Mouse (Mus musculus): ENCODE measurements around the gene Vamp2.
A peak's percentile ranks its signal among the peaks of the same experiment; 100 is the strongest.

The Vamp2 gene

GRCm38 (mm10) chr11:69099915-69100345 lies 11.6 kb downstream of the Vamp2 start:
- peak; percentile 95 for DNase-seq

GRCm38 (mm10) chr11:69100639-69101360 lies 12.5 kb downstream of the Vamp2 start:
- DNase-seq, result no peak

DNA sequence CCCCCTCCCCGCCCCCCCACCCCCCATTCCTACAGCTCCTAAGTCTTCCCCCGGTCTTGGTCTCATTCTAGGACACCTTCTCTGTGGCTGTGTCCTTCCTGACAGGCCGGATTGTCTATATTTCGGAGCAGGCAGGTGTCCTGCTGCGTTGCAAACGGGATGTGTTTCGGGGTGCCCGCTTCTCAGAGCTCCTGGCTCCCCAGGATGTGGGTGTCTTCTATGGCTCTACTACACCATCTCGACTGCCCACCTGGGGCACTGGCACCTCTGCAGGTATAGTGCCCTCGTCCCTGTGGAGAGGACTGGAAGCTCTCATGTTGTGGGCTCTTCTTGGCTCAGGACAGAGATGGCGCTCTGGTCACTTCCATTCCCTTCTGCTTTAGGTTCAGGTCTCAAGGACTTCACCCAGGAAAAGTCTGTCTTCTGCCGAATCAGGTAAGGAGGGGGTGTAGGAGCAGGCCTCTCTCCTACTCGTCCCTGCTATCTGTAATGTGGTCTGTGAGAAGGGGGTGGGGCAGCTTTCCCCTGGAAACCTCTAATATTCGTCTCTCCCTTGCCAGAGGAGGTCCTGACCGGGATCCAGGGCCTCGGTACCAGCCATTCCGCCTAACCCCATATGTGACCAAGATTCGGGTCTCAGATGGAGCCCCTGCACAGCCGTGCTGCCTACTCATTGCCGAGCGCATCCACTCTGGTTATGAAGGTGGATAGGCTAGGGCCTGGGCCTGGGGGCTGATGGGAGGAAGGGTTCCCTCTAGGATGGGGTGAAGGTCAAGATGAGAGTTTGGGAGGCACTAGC lies 13.5 kb downstream of the Vamp2 start:
- no peak for DNase-seq

GRCm38 (mm10) chr11:69102403-69102725 lies 14.1 kb downstream of the Vamp2 start:
- DNase-seq, result no peak

DNA sequence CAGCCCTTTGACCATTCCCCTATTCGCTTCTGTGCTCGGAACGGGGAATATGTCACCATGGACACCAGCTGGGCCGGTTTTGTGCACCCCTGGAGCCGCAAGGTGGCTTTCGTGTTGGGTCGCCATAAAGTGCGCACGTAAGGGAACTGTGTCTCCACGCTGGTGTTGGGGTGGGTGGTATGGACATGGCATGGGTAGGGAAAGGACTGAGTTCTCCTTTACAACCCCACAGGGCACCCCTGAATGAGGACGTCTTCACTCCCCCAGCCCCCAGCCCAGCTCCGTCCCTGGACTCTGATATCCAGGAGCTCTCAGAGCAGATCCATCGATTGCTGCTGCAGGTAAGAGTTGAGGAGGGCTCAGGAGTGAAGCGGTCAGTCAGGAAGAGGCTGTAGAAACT lies 14.8 kb downstream of the Vamp2 start:
- DNase-seq, result no peak

- no peak for DNase-seq
Measured at GRCm38 (mm10) chr11:69103531-69104435, 15.5 kb downstream of the Vamp2 start.

- DNase-seq, result no peak
Measured at GRCm38 (mm10) chr11:69104487-69104886, 16.2 kb downstream of the Vamp2 start.

DNA sequence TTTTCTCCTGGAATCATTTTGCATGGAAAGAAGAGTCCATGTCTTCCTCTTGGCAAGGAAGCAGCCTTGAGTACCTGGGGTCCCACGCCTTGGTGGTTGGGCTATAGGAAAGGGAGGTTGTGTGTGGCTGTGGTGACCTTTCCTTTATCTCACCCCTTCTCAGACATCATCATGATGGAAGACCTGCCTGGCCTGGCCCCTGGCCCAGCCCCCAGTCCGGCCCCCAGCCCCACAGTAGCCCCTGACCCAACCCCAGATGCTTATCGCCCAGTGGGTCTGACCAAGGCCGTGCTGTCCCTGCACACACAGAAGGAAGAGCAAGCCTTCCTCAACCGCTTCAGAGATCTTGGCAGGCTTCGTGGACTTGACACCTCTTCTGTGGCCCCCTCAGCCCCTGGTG lies 16.9 kb downstream of the Vamp2 start:
- no peak for DNase-seq

- DNase-seq, result no peak
Measured at GRCm38 (mm10) chr11:69105796-69106195, 17.5 kb downstream of the Vamp2 start.

GRCm38 (mm10) chr11:69106299-69106698 lies 18.0 kb downstream of the Vamp2 start:
- no peak for DNase-seq

DNA sequence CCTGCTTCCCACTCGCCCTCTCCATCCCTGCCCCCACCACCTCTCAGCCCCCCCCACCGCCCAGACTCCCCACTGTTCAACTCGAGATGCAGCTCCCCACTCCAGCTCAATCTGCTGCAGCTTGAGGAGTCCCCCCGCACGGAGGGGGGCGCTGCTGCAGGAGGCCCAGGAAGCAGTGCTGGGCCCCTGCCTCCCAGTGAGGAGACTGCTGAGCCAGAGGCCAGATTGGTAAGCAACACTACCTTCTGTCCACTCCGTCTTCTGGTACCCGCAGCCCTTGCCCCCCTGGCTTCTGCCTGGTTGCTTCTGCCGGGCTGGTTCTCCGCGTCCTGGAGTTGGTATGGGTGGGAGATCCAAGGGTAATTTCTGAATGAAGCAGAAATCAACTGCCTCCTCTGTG lies 18.6 kb downstream of the Vamp2 start:
- DNase-seq, result no peak

GRCm38 (mm10) chr11:69107676-69108075 lies 19.4 kb downstream of the Vamp2 start:
- DNase-seq, result no peak

DNA sequence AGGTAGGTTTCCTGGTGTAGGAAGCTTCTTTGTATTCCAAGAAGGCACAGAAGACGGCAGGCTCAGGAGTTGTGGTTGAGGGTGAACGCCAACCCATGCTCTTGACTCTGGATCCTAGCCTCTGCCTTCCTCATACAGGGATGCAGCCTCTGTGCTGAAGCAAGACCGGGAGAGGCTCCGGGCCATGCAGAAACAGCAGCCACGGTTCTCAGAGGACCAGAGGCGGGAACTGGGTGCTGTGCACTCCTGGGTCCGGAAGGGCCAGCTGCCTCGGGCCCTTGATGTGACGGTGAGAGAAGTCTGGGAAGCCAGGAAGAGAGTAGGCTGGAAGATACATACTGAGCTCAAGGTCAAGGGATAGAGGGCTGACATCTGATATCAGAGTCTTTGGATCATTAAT lies 19.9 kb downstream of the Vamp2 start:
- DNase-seq, result no peak

GRCm38 (mm10) chr11:69109032-69109900 lies 21.0 kb downstream of the Vamp2 start:
- no peak for DNase-seq

DNA sequence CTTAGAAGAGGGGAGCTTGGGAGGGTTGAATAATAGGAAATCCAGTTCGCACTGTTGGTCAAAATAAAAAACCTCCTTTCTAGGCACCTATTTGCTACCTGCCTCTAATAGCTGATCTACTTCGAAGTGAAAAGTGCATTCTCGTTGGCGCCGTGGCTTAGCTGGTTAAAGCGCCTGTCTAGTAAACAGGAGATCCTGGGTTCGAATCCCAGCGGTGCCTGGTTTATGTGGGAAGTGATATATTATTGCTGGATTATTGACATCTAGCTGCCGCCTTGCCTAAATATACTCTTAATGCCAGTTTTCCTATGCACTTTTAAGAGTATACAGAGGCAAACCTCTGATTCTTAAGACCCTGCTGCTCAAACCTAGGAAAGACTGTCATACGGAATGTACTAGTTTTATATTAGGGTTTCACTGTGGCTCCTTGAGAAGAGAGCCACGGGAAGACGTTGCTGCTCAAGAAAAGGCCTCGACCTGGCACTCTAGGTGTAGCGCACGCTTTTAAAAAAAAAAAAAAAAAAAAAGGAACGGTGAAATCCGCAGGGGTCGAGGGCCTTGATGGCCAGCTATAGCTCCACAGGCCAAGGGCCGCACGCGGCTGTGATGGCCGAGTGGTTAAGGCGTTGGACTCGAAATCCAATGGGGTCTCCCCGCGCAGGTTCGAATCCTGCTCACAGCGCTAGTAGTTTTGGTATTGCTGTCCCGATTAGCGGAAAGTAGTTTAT lies 22.2 kb downstream of the Vamp2 start:
- peak; percentile 94 for DNase-seq

DNA sequence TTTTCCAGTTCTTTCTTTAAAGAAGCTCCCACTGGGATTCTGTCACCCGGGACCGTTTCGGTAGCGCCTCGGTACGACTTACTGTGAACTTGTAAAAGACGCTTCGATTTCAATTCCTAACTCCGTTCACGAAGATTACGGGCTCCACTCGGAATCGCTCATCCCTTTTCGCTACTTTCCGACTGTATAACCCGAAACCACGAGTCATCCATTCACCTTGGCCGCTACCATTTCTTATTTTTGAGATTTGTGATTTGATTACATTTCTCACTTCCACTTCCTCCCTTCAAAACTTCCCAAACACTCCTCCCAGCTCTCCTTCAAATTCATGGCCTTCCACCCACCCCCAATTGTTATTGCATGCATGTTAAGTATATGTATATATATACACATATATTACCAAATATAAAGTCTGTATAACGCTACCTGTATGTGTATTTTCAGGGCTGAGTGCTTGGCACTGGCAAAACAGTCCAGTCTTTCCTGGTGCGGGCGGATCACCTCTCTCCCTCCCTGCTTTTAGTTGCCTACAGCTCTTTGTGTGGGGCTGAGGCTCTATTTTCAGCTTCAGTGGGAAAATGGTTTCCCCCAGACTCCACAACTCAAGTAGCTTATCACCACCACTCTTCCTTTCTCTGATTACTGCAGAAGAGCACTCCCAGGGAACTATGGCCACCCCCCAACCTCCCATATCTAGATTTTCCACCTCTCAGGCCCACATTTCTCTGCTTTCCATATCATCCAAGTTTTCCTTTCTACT lies 22.9 kb downstream of the Vamp2 start:
- DNase-seq, result no peak

DNA sequence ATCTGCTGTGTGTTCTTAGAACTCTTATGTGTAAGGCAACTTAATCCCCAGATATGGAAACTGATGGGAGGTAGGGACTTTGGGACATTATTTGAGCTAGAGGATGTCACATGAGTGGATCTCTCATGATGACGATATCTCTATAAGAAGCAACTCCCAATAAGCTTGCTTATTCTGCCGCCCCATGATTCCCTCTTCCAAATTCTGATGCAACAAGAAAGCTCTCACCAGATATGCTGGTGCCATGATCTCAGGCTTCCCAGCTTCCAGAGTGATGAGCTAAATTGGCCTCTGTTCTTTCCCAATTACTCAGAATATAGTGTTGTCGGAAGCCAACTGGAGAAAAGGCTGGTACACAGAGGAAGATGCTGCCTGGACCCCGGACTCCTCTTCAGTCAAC lies 23.6 kb downstream of the Vamp2 start:
- no peak for DNase-seq

DNA sequence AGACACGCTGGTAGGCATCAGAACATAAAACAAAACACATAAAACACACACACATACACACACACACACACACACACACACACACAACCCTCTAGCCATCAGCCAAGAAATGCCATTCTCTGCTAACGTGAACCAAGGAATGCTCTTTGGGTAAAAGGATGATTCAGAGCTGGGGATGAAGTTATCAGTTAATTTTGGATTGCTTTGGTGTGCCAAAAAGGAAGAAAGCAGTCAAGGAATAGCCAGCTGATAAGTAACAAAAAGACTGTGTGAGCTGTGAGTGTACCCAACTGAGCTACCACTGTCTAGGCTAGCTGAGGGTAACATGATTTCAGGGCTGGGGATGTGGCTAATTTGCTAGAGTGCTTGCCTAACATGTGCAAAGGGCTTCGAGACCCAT lies 25.7 kb downstream of the Vamp2 start:
- no peak for DNase-seq

DNA sequence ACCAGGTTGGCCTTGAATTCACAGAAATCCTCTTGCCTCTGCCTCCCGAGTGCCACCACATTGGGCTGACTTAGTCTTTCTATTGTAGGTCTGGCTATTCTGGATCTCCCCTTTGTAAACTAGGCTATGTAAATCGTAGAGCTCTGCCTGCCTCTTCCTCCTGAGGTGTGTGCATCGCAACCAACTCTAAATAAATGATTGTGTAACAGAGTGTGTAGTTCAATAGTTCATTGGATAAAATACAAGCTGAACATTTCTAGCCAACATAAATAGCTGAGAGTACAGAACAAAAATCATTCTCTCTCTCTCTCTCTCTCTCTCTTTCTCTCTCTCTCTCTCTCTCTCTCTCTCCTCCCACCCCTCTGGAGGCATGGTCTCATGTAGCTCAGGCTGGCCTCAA lies 26.3 kb downstream of the Vamp2 start:
- DNase-seq, result no peak

DNA sequence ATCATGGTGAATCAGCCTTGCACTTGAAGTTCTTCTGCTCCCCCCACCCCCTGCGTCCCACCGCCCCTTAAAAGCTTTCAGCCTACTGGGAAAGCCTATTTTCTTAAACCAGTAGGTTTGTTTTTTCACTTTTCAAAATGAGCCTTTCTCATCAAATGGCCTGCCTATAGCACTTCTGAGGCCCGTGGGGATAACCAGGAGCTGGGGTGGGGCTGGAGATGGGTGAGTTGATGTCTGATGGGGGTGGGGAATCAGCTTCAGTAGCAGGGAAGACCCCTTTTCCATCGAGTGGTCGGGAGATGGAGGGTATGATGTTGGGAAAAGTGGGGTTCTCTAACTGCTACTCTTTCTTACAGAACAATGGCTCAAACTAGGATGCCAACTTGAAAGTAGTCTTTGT lies 28.6 kb downstream of the Vamp2 start:
- no peak for DNase-seq

Measured in lung, postnatal 14 days (tissue).